Mouse (Mus musculus) left cerebral cortex, adult 11 months (tissue): ENCODE data around the gene Hs1bp3.
A peak's percentile ranks its signal among the peaks of the same experiment; 100 is the strongest.

Experiments used
- DNase-seq: peaks from one replicate; pipeline ENCODE4 v3.0.0; 2022; ENCODE audit warnings: low spot score

Hs1bp3 gene

DNA sequence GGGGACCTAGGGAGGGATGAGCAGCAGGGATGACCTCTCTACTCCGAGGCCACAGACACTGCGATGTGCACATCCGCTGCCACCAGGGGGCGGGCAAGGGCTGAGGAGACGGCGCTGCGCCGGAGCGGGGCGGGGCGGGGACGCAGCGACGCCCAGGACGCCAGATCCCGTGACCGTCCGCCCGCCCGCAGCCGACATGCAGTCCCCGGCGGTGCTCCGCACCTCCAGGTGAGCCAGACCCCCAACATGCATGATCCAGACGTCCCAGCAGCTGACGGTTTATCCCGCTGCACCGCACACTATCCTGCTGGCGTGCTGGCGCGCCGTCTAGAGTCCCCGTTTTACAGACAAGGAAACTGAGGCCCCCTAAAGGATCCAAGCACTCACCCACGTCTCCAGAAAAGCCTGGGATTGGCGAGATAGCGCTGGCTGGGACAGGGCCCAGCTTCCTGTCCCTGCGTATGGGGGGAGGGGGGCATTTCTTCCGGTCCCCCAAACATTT, at the start of gene Hs1bp3:
TSS of gene Hs1bp3 (plus strand) at position 163 of the 502 bp plus-strand sequence.
- peak; percentile 76 for DNase-seq

DNA sequence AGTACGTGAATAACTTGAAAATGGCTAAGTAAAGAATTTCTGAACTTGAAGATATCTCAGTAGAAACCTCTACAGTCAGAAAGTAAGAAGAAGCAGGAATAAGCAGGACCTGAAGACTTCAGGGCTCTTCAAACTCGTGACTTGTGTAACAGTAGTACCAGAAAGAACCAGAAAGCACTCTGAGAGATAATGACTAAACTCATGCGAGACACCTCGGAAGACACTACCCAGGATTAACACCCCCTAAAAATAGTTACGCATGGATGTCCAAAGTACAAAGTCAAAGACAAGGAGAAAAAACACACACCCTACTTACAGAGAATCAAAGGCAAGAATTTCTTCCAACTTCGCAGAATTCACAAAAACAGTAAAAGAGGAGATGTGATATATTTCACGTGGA, 46.9 kb upstream of the Hs1bp3 start:
- no peak for DNase-seq

DNA sequence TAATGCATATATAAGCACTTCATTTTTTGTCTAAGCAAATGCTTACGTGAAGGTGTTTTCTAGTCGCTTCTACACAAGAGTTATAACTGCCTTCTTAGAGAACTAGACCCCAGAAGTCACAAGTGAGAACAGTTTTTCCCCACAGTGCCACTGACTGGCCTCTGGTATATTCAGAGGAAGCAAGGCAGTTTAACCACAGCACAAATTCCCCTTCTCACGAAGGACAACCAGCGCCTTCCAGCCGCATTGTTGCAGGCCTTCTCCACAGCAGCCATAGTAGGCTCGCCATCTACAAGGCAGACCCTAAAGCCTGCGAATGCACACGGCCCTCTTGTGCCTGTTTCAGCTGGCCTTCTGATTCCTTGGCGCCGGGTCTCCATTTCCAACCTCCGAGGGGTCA, 43.6 kb upstream of the Hs1bp3 start:
- no peak for DNase-seq

- no peak for DNase-seq
Measured at GRCm38 (mm10) chr12:8271405-8271804, 41.8 kb upstream of the Hs1bp3 start.

DNA sequence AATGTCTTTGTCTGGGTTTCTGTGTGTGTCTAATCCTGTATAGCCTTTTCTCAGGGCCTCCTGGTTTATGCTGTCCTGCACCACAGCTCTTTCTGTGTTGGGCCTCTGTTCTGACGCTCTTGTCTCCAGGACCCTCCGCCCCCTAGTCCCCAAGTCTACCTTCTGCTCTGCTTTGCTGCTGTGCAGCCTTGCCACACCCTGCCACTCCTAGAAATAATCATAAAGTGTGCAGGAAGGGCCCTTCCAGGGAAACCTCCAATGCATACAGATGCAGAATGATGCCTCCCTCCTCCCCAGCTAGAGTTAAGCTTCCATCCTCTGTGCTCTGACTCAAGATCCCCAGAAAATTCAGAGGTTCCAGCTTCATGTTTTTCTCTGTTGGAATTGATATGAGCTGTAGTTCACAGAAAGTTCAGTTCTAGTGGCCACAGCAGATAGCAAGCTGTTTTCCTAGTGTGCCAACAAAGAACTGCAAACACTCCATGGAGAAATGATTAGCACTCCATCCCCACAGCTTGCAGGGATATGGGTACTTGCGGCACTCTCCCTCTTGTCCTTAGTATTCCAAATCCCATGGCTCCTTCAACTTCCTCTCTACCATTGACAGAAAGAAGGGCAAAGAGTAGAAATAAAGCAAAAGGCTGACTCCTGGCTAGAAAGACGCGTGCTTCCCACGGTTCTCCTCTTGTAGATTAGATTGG, 39.6 kb upstream of the Hs1bp3 start:
- DNase-seq, result no peak

DNA sequence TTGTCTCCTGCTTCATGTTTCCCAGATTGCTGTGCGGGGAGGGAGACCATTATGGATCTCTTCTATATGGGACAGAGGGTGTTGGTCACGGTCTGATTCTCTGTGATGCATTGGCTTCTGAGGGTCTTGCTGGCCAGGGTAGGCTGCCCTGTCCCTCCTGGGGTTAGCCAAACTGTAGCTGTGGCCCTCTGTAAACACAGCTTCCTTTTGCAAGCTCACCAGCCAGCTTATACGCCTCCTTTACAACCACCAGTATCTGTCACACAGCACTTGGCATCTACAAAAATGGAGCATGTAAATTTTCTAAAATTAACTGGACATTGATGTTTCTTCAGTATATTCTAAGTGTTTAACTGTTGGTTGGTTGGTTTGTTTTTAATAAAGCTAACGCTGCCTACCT, 37.8 kb upstream of the Hs1bp3 start:
- no peak for DNase-seq

- no peak for DNase-seq
Measured at GRCm38 (mm10) chr12:8281225-8282017, 31.8 kb upstream of the Hs1bp3 start.

DNA sequence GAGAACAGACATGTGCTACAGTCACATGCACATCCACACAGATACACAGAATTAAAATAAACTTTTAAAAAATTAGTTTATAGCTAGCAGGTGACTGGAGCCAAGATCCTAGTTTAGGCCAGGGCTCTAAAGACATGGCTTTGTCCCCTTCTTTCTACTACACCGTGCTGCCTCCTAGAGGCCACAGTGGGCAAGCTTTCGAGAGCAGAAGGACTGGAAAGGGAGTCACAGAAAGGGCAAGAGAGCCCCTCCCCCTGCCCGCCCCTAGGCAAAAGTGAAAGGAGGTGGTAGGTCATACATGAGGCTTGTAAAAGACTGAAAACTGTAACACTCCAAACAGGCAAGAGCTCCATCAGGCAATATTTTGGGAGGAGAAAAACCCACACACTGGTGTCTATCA, 25.3 kb upstream of the Hs1bp3 start:
- no peak for DNase-seq

DNA sequence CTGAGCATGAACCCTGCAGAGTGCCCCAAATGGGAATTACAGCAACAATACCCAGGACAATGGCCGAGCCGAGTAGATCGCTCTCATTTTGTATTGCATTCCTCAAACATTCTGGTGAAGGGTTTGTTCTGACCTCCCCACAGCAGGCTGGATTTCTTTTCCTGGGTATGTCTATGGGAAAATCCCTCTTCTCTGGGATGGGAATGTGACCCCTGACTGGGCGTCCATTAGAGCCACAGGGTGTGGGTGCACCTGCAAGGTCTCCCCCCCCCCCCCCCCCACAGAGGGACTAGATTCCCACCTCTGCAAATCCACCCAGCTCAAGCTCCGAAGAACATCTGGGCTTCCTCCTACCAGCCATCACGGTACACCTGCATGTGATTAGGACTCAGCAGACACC, 24.1 kb upstream of the Hs1bp3 start:
- DNase-seq, result no peak

DNA sequence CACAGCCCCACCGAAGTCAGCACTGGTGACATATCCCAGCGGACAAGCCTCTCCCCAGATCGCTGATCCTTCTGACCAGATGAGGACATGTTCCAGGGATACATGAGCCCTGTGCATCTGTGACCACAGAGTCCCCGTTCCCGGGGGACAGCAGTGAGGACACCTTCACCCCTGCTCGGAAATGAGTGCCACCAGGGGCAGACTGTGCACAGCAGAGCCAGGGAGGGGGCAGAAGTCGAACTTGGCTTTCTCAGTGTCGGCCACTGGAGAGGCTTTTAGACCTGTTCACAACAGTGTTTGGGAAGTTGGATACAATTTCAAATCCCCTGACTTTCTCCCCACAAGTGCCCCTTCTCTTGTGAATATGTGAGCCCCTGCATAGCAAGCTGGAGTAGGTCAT, 23.7 kb upstream of the Hs1bp3 start:
- DNase-seq, result no peak

DNA sequence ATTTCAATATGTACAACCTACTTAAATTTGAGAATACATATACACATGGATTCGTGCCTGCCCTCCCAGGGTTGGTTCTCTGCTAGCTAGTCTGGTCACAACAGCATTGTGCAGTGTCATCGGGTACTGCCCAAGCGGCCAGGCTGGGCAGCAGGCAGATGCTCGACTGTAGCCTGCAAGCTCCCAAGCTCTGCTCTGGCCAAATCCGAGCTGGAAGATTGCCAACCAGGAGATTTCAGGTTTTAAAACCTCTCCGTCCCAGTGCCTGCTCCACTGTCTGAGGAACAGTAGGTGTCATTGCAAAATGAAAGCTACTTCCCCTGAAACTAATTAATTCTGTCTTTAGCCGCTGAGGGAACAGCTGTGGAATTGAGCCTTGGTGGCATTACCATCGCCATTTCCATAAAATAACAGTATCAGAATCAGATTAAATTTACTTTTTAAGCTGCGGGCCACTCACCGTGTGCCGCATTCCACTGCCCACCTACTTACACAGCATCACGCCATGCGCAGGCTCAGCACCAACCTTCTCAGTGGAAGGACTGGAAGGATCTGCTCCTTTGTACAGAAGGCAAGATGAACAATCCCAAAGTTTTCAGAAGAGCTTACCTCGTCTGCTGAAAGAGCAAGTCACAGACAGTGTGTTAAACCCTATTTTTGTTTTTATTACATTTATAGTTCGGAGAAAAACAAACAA, 21.9 kb upstream of the Hs1bp3 start:
- no peak for DNase-seq

- DNase-seq, result no peak
Measured at GRCm38 (mm10) chr12:8295307-8295913, 17.8 kb upstream of the Hs1bp3 start.

DNA sequence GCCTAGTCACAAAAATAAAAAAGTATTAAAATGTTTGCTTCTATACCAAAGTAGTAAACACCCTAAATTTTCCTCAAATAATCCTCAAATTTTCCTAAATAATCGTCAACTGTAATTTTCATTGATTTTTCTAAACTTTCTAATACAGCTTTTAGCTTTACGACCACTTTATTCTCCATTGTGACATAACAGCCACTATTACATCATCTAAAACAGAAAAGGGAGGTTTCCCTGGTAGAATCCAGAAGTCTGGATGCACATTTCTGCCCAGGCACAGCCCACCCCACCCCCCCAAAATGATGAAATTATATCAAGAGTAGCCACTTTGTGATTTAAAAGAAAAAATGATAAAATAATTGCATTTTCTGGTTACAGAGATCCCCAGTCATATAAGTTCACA, 17.1 kb upstream of the Hs1bp3 start:
- no peak for DNase-seq

GRCm38 (mm10) chr12:8297586-8298214, 15.5 kb upstream of the Hs1bp3 start:
- no peak for DNase-seq

GRCm38 (mm10) chr12:8298361-8299142, 14.7 kb upstream of the Hs1bp3 start:
- DNase-seq, result no peak

DNA sequence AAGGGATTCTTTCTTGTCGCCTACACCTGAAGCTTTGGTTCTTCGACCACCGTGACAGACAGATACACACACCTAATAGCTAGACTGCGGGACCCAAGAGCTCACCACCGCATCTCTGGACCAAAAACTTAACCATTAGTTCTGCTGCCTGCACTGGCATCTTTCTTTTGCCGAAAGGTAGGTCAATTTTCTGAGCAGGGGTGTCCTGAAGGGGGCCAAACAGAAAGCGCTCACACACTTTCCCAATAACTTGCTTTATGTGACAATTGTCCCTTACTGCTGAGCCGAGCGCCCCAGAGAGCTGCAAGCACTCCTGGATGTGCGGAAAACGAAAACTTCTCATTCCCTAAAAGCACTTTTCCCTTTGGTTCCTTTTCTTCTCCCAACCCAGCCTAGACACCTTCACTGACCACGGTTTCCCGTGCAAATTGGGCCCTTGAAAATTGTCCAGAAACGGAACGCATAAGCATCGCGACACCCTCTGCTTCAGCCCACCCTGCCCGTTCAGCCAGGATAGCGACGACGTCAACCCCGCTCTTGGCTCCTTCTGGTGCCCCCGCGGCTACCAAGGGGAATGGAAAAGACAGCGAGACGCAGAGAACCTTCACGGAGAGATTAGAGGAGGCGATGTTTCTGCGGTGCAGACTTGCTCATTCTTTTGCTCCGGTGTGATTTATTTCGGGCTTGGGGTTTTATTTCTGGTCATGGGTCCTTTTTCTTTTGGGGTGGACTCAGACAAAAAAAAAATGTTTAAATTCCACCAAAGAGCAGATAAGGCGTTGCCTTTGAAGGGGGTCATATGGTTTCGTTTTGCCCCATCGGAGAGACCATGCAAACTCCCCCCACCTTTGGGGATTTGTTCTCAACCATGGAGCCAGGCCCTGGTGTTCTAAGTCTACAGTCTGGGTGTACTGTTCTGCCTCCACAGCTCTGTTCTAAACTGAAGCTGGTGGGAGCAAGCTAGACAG, 13.8 kb upstream of the Hs1bp3 start:
- DNase-seq, result no peak

DNA sequence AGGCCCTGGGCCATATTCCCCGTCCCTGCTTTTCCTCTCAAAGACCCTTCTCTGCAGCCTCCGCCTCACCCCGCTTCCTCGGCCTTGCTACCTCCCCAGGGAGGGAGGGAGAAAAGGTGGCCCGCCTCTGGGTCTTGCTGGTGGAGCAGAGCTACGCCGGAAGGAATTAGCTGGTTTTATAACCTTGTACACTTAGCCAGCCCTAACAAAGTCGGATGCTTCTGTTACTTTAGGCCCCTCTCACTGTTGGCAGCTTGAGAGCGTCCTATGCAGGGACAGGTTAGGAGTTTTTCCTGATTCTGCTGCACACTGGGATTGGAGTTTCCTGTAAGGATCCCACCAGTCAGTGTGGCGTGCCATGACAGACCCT, 13.1 kb upstream of the Hs1bp3 start:
- no peak for DNase-seq

DNA sequence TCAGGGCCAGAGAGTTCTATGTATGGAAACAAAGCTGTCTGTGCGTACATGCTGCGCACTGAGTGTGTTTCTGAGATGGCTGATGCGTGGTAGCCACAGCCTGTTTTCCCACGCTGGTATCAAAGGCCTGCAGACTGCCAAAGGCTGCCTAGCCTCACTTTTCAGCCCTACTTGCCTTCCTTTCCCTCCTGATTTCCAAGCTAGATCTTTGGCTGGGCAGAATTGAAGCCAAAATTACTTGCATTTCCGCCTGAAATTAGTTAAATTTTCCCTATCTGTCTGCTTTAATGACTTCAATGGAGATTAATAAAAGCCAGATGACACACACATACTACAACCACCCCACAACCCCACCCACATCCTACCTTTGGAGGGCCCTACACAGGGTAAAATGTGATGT, 12.7 kb upstream of the Hs1bp3 start:
- DNase-seq, result no peak

DNA sequence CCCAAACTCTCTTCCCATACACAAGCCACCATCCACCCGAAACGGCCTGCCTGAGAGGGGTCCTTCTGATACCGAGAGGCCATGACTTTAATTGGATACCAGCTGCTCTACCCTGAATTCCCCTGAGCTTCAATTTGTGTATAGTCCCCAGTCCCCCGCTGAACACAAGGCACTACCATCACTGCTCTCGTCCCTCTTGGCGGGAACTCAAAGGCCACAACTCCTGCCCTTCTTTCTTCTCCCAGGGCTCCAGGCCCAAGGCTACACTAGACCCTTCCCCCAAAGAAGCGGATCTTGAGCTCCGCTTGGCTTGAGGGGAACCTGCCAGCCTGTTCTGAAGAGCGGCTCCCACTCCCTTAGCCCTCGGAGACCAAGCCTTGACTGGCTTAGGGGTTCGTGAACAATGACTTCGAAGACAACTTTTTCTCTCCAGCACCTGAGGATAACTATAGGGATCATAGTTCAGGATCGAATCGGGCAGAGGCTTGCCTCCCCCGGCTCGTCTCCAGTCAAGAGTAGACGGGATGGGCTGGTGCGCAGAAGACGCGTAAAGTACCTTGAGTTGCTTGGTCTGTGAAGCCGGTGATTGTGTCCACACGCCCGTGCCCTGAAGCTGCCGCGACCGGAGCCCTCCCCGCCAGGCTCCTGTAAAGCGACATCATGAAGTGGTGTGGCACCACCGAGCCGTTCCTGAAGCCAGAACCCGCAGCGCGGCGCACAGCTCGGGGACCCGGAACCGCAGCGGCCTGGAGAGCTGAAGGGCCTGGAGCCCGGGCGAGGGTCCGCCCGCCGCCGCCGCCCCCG, 12.0 kb upstream of the Hs1bp3 start:
- DNase-seq, result no peak
